Mouse (Mus musculus): ENCODE results near the gene Utf1. TPM values are rescaled to one million over a fixed set of nuclear protein-coding genes. Genes with fewer than 3 reads are reported as not detected.

Utf1 gene
- total and polyA plus RNA-seq, 3 experiments, result not detected

GRCm38 (mm10) chr7:139970979-139971378, 27.4 kb downstream of the Utf1 start:
- in situ Hi-C loops (cut with MboI; ENCODE audit: low pct_ligation_motif_present, low pct_unique_long_range_greater_than_20kb, low sequenced_read_pairs) (no loop called here), dilution Hi-C loops (cut with MboI; ENCODE audit: extremely low pct_ligation_motif_present, extremely low pct_unique_long_range_greater_than_20kb, low sequenced_read_pairs) (no loop called here)
- peak; percentile 69 for TF ChIP-seq MAX (IDR thresholded peaks at IDR 0.05; ENCODE audit: low read length)
- peak; percentile 55 for TF ChIP-seq MXI1 (IDR thresholded peaks at IDR 0.05; ENCODE audit: low read depth, low read length)
- TF ChIP-seq CHD1 (IDR thresholded peaks at IDR 0.05; ENCODE audit: low read depth, low read length), result no peak; the same call in 1 of the 2 replicates
- TF ChIP-seq UBTF (IDR thresholded peaks at IDR 0.05; ENCODE audit: low read depth, low read length), result no peak
- TF ChIP-seq SIN3A (IDR thresholded peaks at IDR 0.05; ENCODE audit: low read length), result no peak; the same call in none of the 2 replicates
- no peak for TF ChIP-seq ZMIZ1 (IDR thresholded peaks at IDR 0.05; ENCODE audit: low read depth, low read length)
- TF ChIP-seq ETS1 (conservative IDR thresholded peaks at IDR 0.05; ENCODE audit: low read depth, low read length), result no peak
- TF ChIP-seq ZC3H11A (IDR thresholded peaks at IDR 0.05; ENCODE audit: low read depth, low read length), result no peak
- 0 out of 2 replicates have a peak, but pooled peaks have one; percentile 14 for TF ChIP-seq NRF1 (IDR thresholded peaks at IDR 0.05; ENCODE audit: low read depth, low read length)
- 0 out of 2 replicates have a peak, but pooled peaks have one; percentile 37 for TF ChIP-seq CHD2 (IDR thresholded peaks at IDR 0.05; ENCODE audit: low read length)
- peak overlapping the region in 1 of 3 experiments; percentile 45 for H3K4me3 ChIP-seq (replicated peaks in 1 of 3; ENCODE audit: low read depth in 2 of 3, low read length in 2 of 3, poor library complexity in 1 of 3)
- H3K27ac ChIP-seq (ENCODE audit: insufficient read depth, low read depth), result peak overlapping the region; percentile 99
- H3K9me3 ChIP-seq (replicated peaks; ENCODE audit: low read length), result no peaks in the 10 kb centered on the region
- H3K27me3 ChIP-seq (replicated peaks), result no peaks in the 10 kb centered on the region
- no peak overlapping the region for H3K4me2 ChIP-seq (ENCODE audit: insufficient read depth, low read depth, poor library complexity, severe bottlenecking)
- peaks cover 59 to 89% of the 10 kb centered on the region in 2 experiments for H3K4me1 ChIP-seq (ENCODE audit: control insufficient read depth in 1 of 2, insufficient read depth in 2 of 2)
- peak overlapping the region; percentile 23 for H3K9ac ChIP-seq (ENCODE audit: insufficient read depth, low read depth)
- no peaks in the 10 kb centered on the region for H3K36me3 ChIP-seq (replicated peaks in 1 of 2; ENCODE audit: control insufficient read depth in 1 of 2, insufficient read depth in 1 of 2, low read length in 1 of 2)
- DNase-seq (ENCODE audit: extremely low read depth), result no peak
- H3K79me2 ChIP-seq (replicated peaks; ENCODE audit: control insufficient read depth, extremely low read depth, insufficient read depth, poor library complexity, severe bottlenecking), result no peaks in the 10 kb centered on the region

- TF ChIP-seq JUND (conservative IDR thresholded peaks at IDR 0.05; ENCODE audit: low read depth, low read length) (no peak), ELF1 (IDR thresholded peaks at IDR 0.05; ENCODE audit: low read depth, low read length) (no peak), POLR2AphosphoS2 (IDR thresholded peaks at IDR 0.05; ENCODE audit: low read depth, low read length) (no peak; the same call in 1 of the 2 replicates), MAFK (IDR thresholded peaks at IDR 0.05; ENCODE audit: insufficient replicate concordance, low read length) (peak; percentile 73; the same call in 1 of the 2 replicates), ZC3H11A (IDR thresholded peaks at IDR 0.05; ENCODE audit: low read depth, low read length) (no peak), MEF2A (IDR thresholded peaks at IDR 0.05; ENCODE audit: borderline replicate concordance, low read depth, low read length) (no peak; the same call in 1 of the 2 replicates), SIN3A (IDR thresholded peaks at IDR 0.05; ENCODE audit: low read length) (no peak), HCFC1 (IDR thresholded peaks at IDR 0.05; ENCODE audit: low read depth, low read length) (no peak), NRF1 (IDR thresholded peaks at IDR 0.05; ENCODE audit: low read depth, low read length) (no peak), CHD1 (IDR thresholded peaks at IDR 0.05; ENCODE audit: low read depth, low read length) (no peak), MXI1 (IDR thresholded peaks at IDR 0.05; ENCODE audit: low read depth, low read length) (no peak), POLR2A (IDR thresholded peaks at IDR 0.05; ENCODE audit: low read depth, low read length) (peak; percentile 43; the same call in 1 of the 2 replicates), ETS1 (conservative IDR thresholded peaks at IDR 0.05; ENCODE audit: low read depth, low read length) (peak; percentile 73), JUN (IDR thresholded peaks at IDR 0.05; ENCODE audit: insufficient read depth, low read depth, low read length) (no peak), TCF12 (IDR thresholded peaks at IDR 0.05; ENCODE audit: low read depth, low read length) (peak; percentile 45; the same call in 1 of the 2 replicates), MYC (IDR thresholded peaks at IDR 0.05; ENCODE audit: low read depth, low read length) (no peak), USF2 (conservative IDR thresholded peaks at IDR 0.05; ENCODE audit: low read depth, low read length) (no peak), CHD2 (IDR thresholded peaks at IDR 0.05; ENCODE audit: low read length) (no peak), BHLHE40 (IDR thresholded peaks at IDR 0.05; ENCODE audit: low read depth, low read length) (0 out of 2 replicates have a peak, but pooled peaks have one; percentile 32), MAX (IDR thresholded peaks at IDR 0.05; ENCODE audit: low read length) (no peak), PAX5 (IDR thresholded peaks at IDR 0.05; ENCODE audit: low read length) (no peak), RAD21 (IDR thresholded peaks at IDR 0.05; ENCODE audit: low read depth, low read length) (no peak), TBP (conservative IDR thresholded peaks at IDR 0.05; ENCODE audit: low read depth, low read length) (peak; percentile 61; the same call in 1 of the 2 replicates), EP300 (IDR thresholded peaks at IDR 0.05; ENCODE audit: low read length) (peak; percentile 35; the same call in 1 of the 2 replicates), CTCF (conservative IDR thresholded peaks at IDR 0.05 in 1 of 2, IDR thresholded peaks at IDR 0.05 in 1 of 2; ENCODE audit: low read depth in 2 of 2, low read length in 2 of 2) (no peak), USF1 (IDR thresholded peaks at IDR 0.05; ENCODE audit: low read depth, low read length) (no peak), ZKSCAN1 (IDR thresholded peaks at IDR 0.05; ENCODE audit: borderline replicate concordance, low read depth, low read length) (no peak)
- Histone ChIP-seq H3K4me3 (replicated peaks in 1 of 3; ENCODE audit: low read depth in 2 of 3, low read length in 2 of 3, poor library complexity in 1 of 3) (peak overlapping the region in 1 of 3 experiments; percentile 45), H3K9me3 (replicated peaks; ENCODE audit: low read length) (no peaks in the 10 kb centered on the region), H3K27ac (ENCODE audit: insufficient read depth, low read depth) (peak overlapping the region; percentile 99), H3K4me2 (ENCODE audit: insufficient read depth, low read depth, poor library complexity, severe bottlenecking) (no peak overlapping the region), H3K9ac (ENCODE audit: insufficient read depth, low read depth) (peak overlapping the region; percentile 23), H3K4me1 (ENCODE audit: control insufficient read depth in 1 of 2, insufficient read depth in 2 of 2) (peaks cover 55 to 85% of the 10 kb centered on the region in 2 experiments), H3K79me2 (replicated peaks; ENCODE audit: control insufficient read depth, extremely low read depth, insufficient read depth, poor library complexity, severe bottlenecking) (no peaks in the 10 kb centered on the region), H3K36me3 (replicated peaks in 1 of 2; ENCODE audit: control insufficient read depth in 1 of 2, insufficient read depth in 1 of 2, low read length in 1 of 2) (no peaks in the 10 kb centered on the region), H3K27me3 (replicated peaks) (no peaks in the 10 kb centered on the region)
- dilution Hi-C loops (cut with MboI; ENCODE audit: extremely low pct_ligation_motif_present, extremely low pct_unique_long_range_greater_than_20kb, low sequenced_read_pairs) (no loop called here), in situ Hi-C loops (cut with MboI; ENCODE audit: low pct_ligation_motif_present, low pct_unique_long_range_greater_than_20kb, low sequenced_read_pairs) (no loop called here)
- DNase-seq (ENCODE audit: extremely low read depth), result peak; percentile 81
Measured at GRCm38 (mm10) chr7:139971436-139971835, 27.8 kb downstream of the Utf1 start.
